Mouse (Mus musculus) limb, embryonic 13.5 days (tissue): ENCODE results near the gene Hibadh. TPM values are rescaled to one million over a fixed set of nuclear protein-coding genes. Genes with fewer than 3 reads are reported as not detected.
A peak's percentile ranks its signal among the peaks of the same experiment; 100 is the strongest.
"Not testable (repeated sequence)": the region's sequence is repeated elsewhere in the genome, so short reads cannot be mapped to it uniquely, and the experiment has no call there.

Experiments used
- ATAC-seq: fragments of 200-750 bp; cut with Nextera tagmentation; 2 replicates; pipeline ENCODE4 v1.8.0; 2017; ENCODE audit warnings: low read depth, moderate number of reproducible peaks, moderate TSS enrichment; ENCODE audit not compliant: low FRiP score
- H3K27ac ChIP-seq: fragments of 300-500 bp; sonication (generic); 2 replicates; pipeline ENCODE4 v1.5.1; 2015; ENCODE audit warnings: inconsistent platforms, mild to moderate bottlenecking, moderate library complexity
- H3K27me3 ChIP-seq: fragments of 300-500 bp; sonication (generic); 2 replicates; pipeline ENCODE4 v1.6.1; 2015; ENCODE audit warnings: mild to moderate bottlenecking, inconsistent platforms
- H3K36me3 ChIP-seq: fragments of 300-500 bp; sonication (generic); 2 replicates; pipeline ENCODE4 v1.6.1; 2015; ENCODE audit warnings: inconsistent platforms, mild to moderate bottlenecking, moderate library complexity
- H3K4me1 ChIP-seq: fragments of 300-500 bp; sonication (generic); 2 replicates; pipeline ENCODE4 v1.6.1; 2015; ENCODE audit warnings: inconsistent platforms
- H3K4me2 ChIP-seq: fragments of 300-500 bp; sonication (generic); replicated peaks from 2 replicates; pipeline ENCODE4 v1.6.1; 2015; ENCODE audit warnings: inconsistent platforms, mild to moderate bottlenecking, moderate library complexity
- H3K4me3 ChIP-seq: fragments of 300-500 bp; sonication (generic); 2 replicates; pipeline ENCODE4 v1.5.1; 2015; ENCODE audit warnings: moderate library complexity, mild to moderate bottlenecking, inconsistent platforms
- H3K9ac ChIP-seq: fragments of 300-500 bp; sonication (generic); 2 replicates; pipeline ENCODE4 v1.6.1; 2015; ENCODE audit warnings: mild to moderate bottlenecking, inconsistent platforms
- H3K9me3 ChIP-seq: fragments of 300-500 bp; sonication (generic); 2 replicates; pipeline ENCODE4 v1.6.1; 2016; ENCODE audit warnings: inconsistent platforms
- WGBS: fragments of 180-500 bp; shearing (Covaris S2); methylation state at CpG from one replicate; pipeline ENCODE4 v1.1.7; 2015; 5-methylcytosine and 5-hydroxymethylcytosine counted together
- polyA plus RNA-seq: library from polyadenylated mRNA; unstranded; fragments of >200 nt; fragmentation: Nextera tagmentation; extraction: Ambion mirVana; gene quantifications from 2 replicates; pipeline ENCODE4 v1.2.1, GENCODE M21; 2015

Gene Hibadh
- 91.7 and 93.9 TPM in 2 replicates for polyA plus RNA-seq

- Histone ChIP-seq H3K36me3 (no peaks in the 10 kb centered on the region), H3K4me1 (peaks cover 39% of the 10 kb centered on the region), H3K4me3 (peak within 1 kb of the TSS; percentile 81), H3K9ac (peak within 1 kb of the TSS; percentile 87), H3K27ac (peak within 1 kb of the TSS; percentile 70; the same call in 1 of the 2 replicates), H3K9me3 (no peaks in the 10 kb centered on the region), H3K27me3 (no peaks in the 10 kb centered on the region), H3K4me2 (peak within 1 kb of the TSS; percentile 84)
- WGBS: under 1% methylated on average over 34 of the region's 34 CpGs
- peak; percentile 99 for ATAC-seq
Measured at GRCm38 (mm10) chr6:52640224-52640712, at the start of gene Hibadh. Hibadh (minus strand) TSS chr6:52640389.

- Histone ChIP-seq H3K9ac (no peak overlapping the region), H3K27me3 (no peaks in the 10 kb centered on the region), H3K36me3 (no peaks in the 10 kb centered on the region), H3K4me2 (no peak overlapping the region), H3K27ac (no peak overlapping the region), H3K4me1 (peaks cover 21% of the 10 kb centered on the region), H3K4me3 (no peak overlapping the region), H3K9me3 (no peaks in the 10 kb centered on the region)
- no peak for ATAC-seq
- 45% methylated on average over 5 of the region's 5 CpGs for WGBS
Measured at GRCm38 (mm10) chr6:52686901-52687500, 46.8 kb upstream of the Hibadh start.

GRCm38 (mm10) chr6:52682607-52683006 lies 42.4 kb upstream of the Hibadh start:
- H3K4me1 ChIP-seq: peaks cover 20% of the 10 kb centered on the region; the same call in 1 of the 2 replicates
- 94% methylated on average over 3 of the region's 3 CpGs for WGBS
- no peaks in the 10 kb centered on the region for H3K36me3 ChIP-seq
- no peak for ATAC-seq
- H3K9ac ChIP-seq: no peak overlapping the region
- 0 out of 2 replicates have a peak, but pooled peaks cover 7% of the 10 kb centered on the region for H3K27me3 ChIP-seq
- no peak overlapping the region for H3K4me2 ChIP-seq
- H3K4me3 ChIP-seq: no peak overlapping the region
- H3K9me3 ChIP-seq: no peaks in the 10 kb centered on the region
- no peak overlapping the region for H3K27ac ChIP-seq

GRCm38 (mm10) chr6:52681847-52682485 lies 41.8 kb upstream of the Hibadh start:
- H3K9ac ChIP-seq: no peak overlapping the region
- no peak overlapping the region for H3K4me3 ChIP-seq
- no peak overlapping the region for H3K4me2 ChIP-seq
- H3K9me3 ChIP-seq: no peaks in the 10 kb centered on the region
- ATAC-seq: no peak
- WGBS: 79% methylated on average over 6 of the region's 6 CpGs
- no peak overlapping the region for H3K27ac ChIP-seq
- H3K27me3 ChIP-seq: 0 out of 2 replicates have a peak, but pooled peaks cover 7% of the 10 kb centered on the region
- no peaks in the 10 kb centered on the region for H3K36me3 ChIP-seq
- peaks cover 18% of the 10 kb centered on the region; the same call in 1 of the 2 replicates for H3K4me1 ChIP-seq

- no peaks in the 10 kb centered on the region for H3K9me3 ChIP-seq
- peaks cover 15% of the 10 kb centered on the region; the same call in 1 of the 2 replicates for H3K4me1 ChIP-seq
- no peak overlapping the region for H3K4me2 ChIP-seq
- no peak overlapping the region for H3K9ac ChIP-seq
- no peak for ATAC-seq
- H3K27ac ChIP-seq: no peak overlapping the region
- H3K36me3 ChIP-seq: no peaks in the 10 kb centered on the region
- H3K27me3 ChIP-seq: 0 out of 2 replicates have a peak, but pooled peaks cover 7% of the 10 kb centered on the region
- no peak overlapping the region for H3K4me3 ChIP-seq
- 71% methylated on average over 8 of the region's 8 CpGs for WGBS
Measured at GRCm38 (mm10) chr6:52680458-52681032, 40.4 kb upstream of the Hibadh start.

- 63% methylated on average over 9 of the region's 9 CpGs for WGBS
- Histone ChIP-seq H3K36me3 (no peaks in the 10 kb centered on the region), H3K4me2 (no peak overlapping the region), H3K27me3 (0 out of 2 replicates have a peak, but pooled peaks cover 7% of the 10 kb centered on the region), H3K4me3 (no peak overlapping the region), H3K27ac (no peak overlapping the region), H3K9ac (no peak overlapping the region), H3K9me3 (no peaks in the 10 kb centered on the region), H3K4me1 (peaks cover 21% of the 10 kb centered on the region)
- ATAC-seq: no peak
Measured at GRCm38 (mm10) chr6:52679565-52679964, 39.4 kb upstream of the Hibadh start.

GRCm38 (mm10) chr6:52677534-52677933 lies 37.3 kb upstream of the Hibadh start:
- not testable (repeated sequence) for ATAC-seq, H3K36me3 ChIP-seq, H3K27ac ChIP-seq, H3K9me3 ChIP-seq, H3K9ac ChIP-seq, H3K27me3 ChIP-seq, H3K4me3 ChIP-seq, H3K4me2 ChIP-seq
- WGBS: 79% methylated on average over 4 of the region's 4 CpGs
- H3K4me1 ChIP-seq: peaks cover 30% of the 10 kb centered on the region

- Histone ChIP-seq H3K27ac (no peak overlapping the region), H3K9ac (no peak overlapping the region), H3K27me3 (0 out of 2 replicates have a peak, but pooled peaks cover 2% of the 10 kb centered on the region), H3K36me3 (no peaks in the 10 kb centered on the region), H3K4me1 (peaks cover 31% of the 10 kb centered on the region), H3K4me2 (no peak overlapping the region), H3K4me3 (no peak overlapping the region), H3K9me3 (no peaks in the 10 kb centered on the region)
- 79% methylated on average over 4 of the region's 4 CpGs for WGBS
- ATAC-seq: no peak
Measured at GRCm38 (mm10) chr6:52675222-52675921, 35.2 kb upstream of the Hibadh start.

GRCm38 (mm10) chr6:52674541-52674940 lies 34.4 kb upstream of the Hibadh start:
- Histone ChIP-seq H3K36me3 (no peaks in the 10 kb centered on the region), H3K4me1 (peaks cover 28% of the 10 kb centered on the region), H3K4me2 (no peak overlapping the region), H3K27me3 (no peaks in the 10 kb centered on the region), H3K4me3 (no peak overlapping the region), H3K27ac (peak overlapping the region; percentile 10; the same call in 1 of the 2 replicates), H3K9me3 (no peaks in the 10 kb centered on the region), H3K9ac (no peak overlapping the region; the same call in 1 of the 2 replicates)
- WGBS: 84% methylated on average over 12 of the region's 12 CpGs
- no peak for ATAC-seq

- Histone ChIP-seq H3K4me2 (no peak overlapping the region), H3K4me3 (no peak overlapping the region), H3K4me1 (peaks cover 25% of the 10 kb centered on the region), H3K27me3 (no peaks in the 10 kb centered on the region), H3K9me3 (no peaks in the 10 kb centered on the region), H3K9ac (no peak overlapping the region), H3K36me3 (no peaks in the 10 kb centered on the region), H3K27ac (no peak overlapping the region)
- ATAC-seq: no peak
- 47% methylated on average over 7 of the region's 7 CpGs for WGBS
Measured at GRCm38 (mm10) chr6:52673706-52674105, 33.5 kb upstream of the Hibadh start.

- Histone ChIP-seq H3K4me3 (no peak overlapping the region), H3K27me3 (no peaks in the 10 kb centered on the region), H3K9me3 (no peaks in the 10 kb centered on the region), H3K27ac (no peak overlapping the region), H3K36me3 (no peaks in the 10 kb centered on the region), H3K4me2 (no peak overlapping the region), H3K4me1 (peaks cover 34% of the 10 kb centered on the region), H3K9ac (no peak overlapping the region)
- no peak for ATAC-seq
- WGBS: 22% methylated on average over 2 of the region's 2 CpGs
Measured at GRCm38 (mm10) chr6:52672539-52672938, 32.4 kb upstream of the Hibadh start.

- Histone ChIP-seq H3K27me3 (no peaks in the 10 kb centered on the region), H3K4me1 (peaks cover 40% of the 10 kb centered on the region), H3K4me3 (no peak overlapping the region), H3K4me2 (no peak overlapping the region), H3K9ac (no peak overlapping the region), H3K36me3 (no peaks in the 10 kb centered on the region), H3K27ac (no peak overlapping the region), H3K9me3 (no peaks in the 10 kb centered on the region)
- ATAC-seq: no peak
- WGBS: 64% methylated on average over 8 of the region's 8 CpGs
Measured at GRCm38 (mm10) chr6:52671791-52672190, 31.6 kb upstream of the Hibadh start.
